Mouse (Mus musculus) fibroblast of lung, adult 2 months (primary cell): ENCODE results near the gene Gm17584.
"Not testable (repeated sequence)": the region's sequence is repeated elsewhere in the genome, so short reads cannot be mapped to it uniquely, and the experiment has no call there.

Experiments used
- DNase-seq: peaks from one replicate; pipeline ENCODE4 v3.0.0-alpha.2; 2011; ENCODE audit warnings: low read depth

Gene Gm17584

DNA sequence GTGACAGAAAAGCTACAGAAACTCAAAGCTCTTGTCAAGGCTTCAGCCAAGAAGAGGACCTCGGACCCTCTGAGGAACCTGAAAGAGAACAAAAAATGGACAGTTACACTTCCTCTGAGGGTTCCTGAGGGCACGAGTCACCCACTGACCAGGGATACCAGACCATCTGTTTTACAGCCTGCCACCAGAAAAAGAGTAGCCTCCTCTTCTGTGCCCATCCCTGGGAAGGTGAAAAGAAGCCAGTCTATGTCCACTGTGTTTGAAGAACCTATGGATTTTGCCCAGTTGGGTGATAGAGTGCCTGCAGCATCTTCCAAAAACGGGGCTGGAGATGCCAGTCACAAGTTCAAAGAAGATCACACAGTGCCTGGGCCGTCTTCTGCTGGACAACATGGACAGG is at the start of gene Gm17584:
TSS of gene Gm17584 (plus strand) at position 301 of the 400 bp plus-strand sequence.
- DNase-seq, result not testable (repeated sequence)
